Mouse (Mus musculus) liver, embryonic 14.5 days (tissue): ENCODE measurements at regions not wholly inside any gene's neighbourhood (a gene's known extent, or its start where the extent isn't known, plus 50 kb on each side); places are given as distances from the start of the nearest gene placed in this dataset.

Experiments used
- ATAC-seq: fragments of 200-750 bp; cut with Nextera tagmentation; 2 replicates; pipeline ENCODE4 v1.8.0; 2017; ENCODE audit warnings: moderate number of reproducible peaks, mild to moderate bottlenecking, moderate library complexity; ENCODE audit not compliant: insufficient read depth
- DNase-seq, 3 experiments: peaks; one replicate each; pipeline ENCODE4 v3.0.0-alpha.2; 2012 to 2013; ENCODE audit warnings: low read depth in 3 of 3, low spot score in 3 of 3
- H3K27ac ChIP-seq: fragments of 300-500 bp; sonication (generic); 2 replicates; pipeline ENCODE4 v1.5.1; 2014; ENCODE audit warnings: moderate library complexity, mild to moderate bottlenecking, control low read depth, inconsistent platforms
- H3K27me3 ChIP-seq: fragments of 300-500 bp; sonication (generic); 2 replicates; pipeline ENCODE4 v1.6.1; 2014; ENCODE audit warnings: mild to moderate bottlenecking, low read length, moderate library complexity; ENCODE audit not compliant: control insufficient read depth, insufficient read depth
- H3K36me3 ChIP-seq: fragments of 300-500 bp; sonication (generic); replicated peaks from 2 replicates; pipeline ENCODE4 v1.6.1; 2014; ENCODE audit warnings: low read depth; ENCODE audit not compliant: control insufficient read depth, insufficient read depth
- H3K4me1 ChIP-seq, 2 experiments: fragments of 200-500 bp in 1 of 2; fragments of 300-500 bp in 1 of 2; sonication (generic) in 1 of 2; replicated peaks; 2 replicates each; pipeline ENCODE4 v1.6.1; 2012 to 2014; ENCODE audit warnings: antibody characterized with exemption in 1 of 2, inconsistent platforms in 1 of 2, low read length in 1 of 2; ENCODE audit not compliant: control insufficient read depth in 2 of 2, insufficient read depth in 2 of 2
- H3K4me2 ChIP-seq: fragments of 300-500 bp; sonication (generic); 2 replicates; pipeline ENCODE4 v1.6.1; 2014; ENCODE audit warnings: low read depth, mild to moderate bottlenecking, control low read depth, moderate library complexity
- H3K4me3 ChIP-seq, 2 experiments: fragments of 200-500 bp in 1 of 2; fragments of 300-500 bp in 1 of 2; sonication (generic) in 1 of 2; 2 replicates each; pipeline ENCODE4 v1.5.1; 2012 to 2014; ENCODE audit warnings: low read depth in 2 of 2, low read length in 2 of 2, mild to moderate bottlenecking in 2 of 2, control low read depth in 1 of 2, inconsistent platforms in 1 of 2, moderate library complexity in 1 of 2; ENCODE audit not compliant: insufficient read depth in 1 of 2
- H3K9ac ChIP-seq: fragments of 300-500 bp; sonication (generic); replicated peaks from 2 replicates; pipeline ENCODE4 v1.6.1; 2014; ENCODE audit warnings: mild to moderate bottlenecking, control low read depth, moderate library complexity
- H3K9me3 ChIP-seq: fragments of 300-500 bp; sonication (generic); 2 replicates; pipeline ENCODE4 v1.6.1; 2016; ENCODE audit warnings: low read length, mixed read lengths; ENCODE audit not compliant: control insufficient read depth
- CTCF ChIP-seq: IDR thresholded peaks from 2 replicates; pipeline ENCODE4 v1.5.1; 2016; ENCODE audit warnings: antibody characterized with exemption, low read depth, control low read depth
- EP300 ChIP-seq: IDR thresholded peaks from 2 replicates; pipeline ENCODE4 v1.6.1; 2016; ENCODE audit warnings: antibody characterized with exemption, low read depth
- WGBS: fragments of 180-500 bp; shearing (Covaris S2); extraction: QIAGEN DNeasy Blood & Tissue Kit; methylation state at CpG from one replicate; pipeline ENCODE4 v1.1.7; 2014; ENCODE audit not compliant: insufficient replicate concordance; 5-methylcytosine and 5-hydroxymethylcytosine counted together

- Histone ChIP-seq H3K36me3 (no peaks in the 10 kb centered on the region), H3K9me3 (no peaks in the 10 kb centered on the region), H3K27ac (no peak overlapping the region), H3K4me3 (no peak overlapping the region), H3K4me1 (no peaks in the 10 kb centered on the region), H3K27me3 (no peaks in the 10 kb centered on the region), H3K9ac (no peak overlapping the region), H3K4me2 (no peak overlapping the region)
- 52% methylated on average over 3 of the region's 3 CpGs for WGBS
- ATAC-seq (no peak), DNase-seq (no peak)
- TF ChIP-seq CTCF (no peak), EP300 (no peak)
These were observed 181.0 kb downstream of the Emp1 start for GRCm38 (mm10) chr6:135543390-135543789.

- no peak for DNase-seq
- TF ChIP-seq EP300 (no peak), CTCF (no peak)
- H3K27me3 ChIP-seq: no peaks in the 10 kb centered on the region
- no peak overlapping the region for H3K27ac ChIP-seq
- no peak overlapping the region for H3K9ac ChIP-seq
- no peak overlapping the region for H3K4me2 ChIP-seq
- H3K9me3 ChIP-seq: no peaks in the 10 kb centered on the region
- no peak for ATAC-seq
- WGBS: 42% methylated on average over 3 of the region's 3 CpGs
- H3K4me1 ChIP-seq: no peaks in the 10 kb centered on the region
- H3K4me3 ChIP-seq: no peak overlapping the region
- H3K36me3 ChIP-seq: no peaks in the 10 kb centered on the region
These were observed 181.5 kb downstream of the Emp1 start for GRCm38 (mm10) chr6:135543863-135544262.

- Histone ChIP-seq H3K27ac (no peak overlapping the region), H3K4me2 (no peak overlapping the region), H3K9me3 (no peaks in the 10 kb centered on the region), H3K27me3 (no peaks in the 10 kb centered on the region), H3K4me1 (no peaks in the 10 kb centered on the region), H3K9ac (no peak overlapping the region), H3K36me3 (no peaks in the 10 kb centered on the region), H3K4me3 (no peak overlapping the region)
- DNase-seq (no peak), ATAC-seq (no peak)
- TF ChIP-seq EP300: no peak
- TF ChIP-seq CTCF: no peak
- 26% methylated on average over 3 of the region's 3 CpGs for WGBS
These were observed 188.1 kb downstream of the Emp1 start for GRCm38 (mm10) chr6:135550368-135550950.

- 50% methylated on average over 3 of the region's 3 CpGs for WGBS
- H3K4me3 ChIP-seq: no peak overlapping the region
- no peaks in the 10 kb centered on the region for H3K27me3 ChIP-seq
- ATAC-seq (no peak), DNase-seq (no peak)
- no peaks in the 10 kb centered on the region for H3K4me1 ChIP-seq
- no peaks in the 10 kb centered on the region for H3K9me3 ChIP-seq
- H3K27ac ChIP-seq: no peak overlapping the region
- TF ChIP-seq CTCF (no peak), EP300 (no peak)
- no peak overlapping the region for H3K9ac ChIP-seq
- no peak overlapping the region for H3K4me2 ChIP-seq
- H3K36me3 ChIP-seq: no peaks in the 10 kb centered on the region
These were observed 190.1 kb downstream of the Emp1 start for GRCm38 (mm10) chr6:135552396-135552795.

GRCm38 (mm10) chr6:135559501-135559907 is 197.2 kb downstream of the Emp1 start:
- no peaks in the 10 kb centered on the region for H3K27me3 ChIP-seq
- no peak overlapping the region for H3K4me3 ChIP-seq
- H3K4me2 ChIP-seq: no peak overlapping the region
- no peaks in the 10 kb centered on the region for H3K9me3 ChIP-seq
- H3K9ac ChIP-seq: no peak overlapping the region
- no peaks in the 10 kb centered on the region for H3K4me1 ChIP-seq
- no peaks in the 10 kb centered on the region for H3K36me3 ChIP-seq
- 57% methylated on average over 5 of the region's 5 CpGs for WGBS
- H3K27ac ChIP-seq: no peak overlapping the region
- TF ChIP-seq CTCF (no peak), EP300 (no peak)
- ATAC-seq: no peak
- DNase-seq: no peak
